In genomic region chr14:95356968-95357367, GRCm38 (mm10) we compare ENCODE assay signal across 9 mouse cellular contexts.
A peak's percentile ranks its signal among the peaks of the same experiment; 100 is the strongest.
DNase-seq lines count a peak whose midpoint lies in the region; ATAC-seq lines count a peak whose summit lies in the region.
"Had no signal": no experiment of that assay in that cellular context is flagged by ENCODE, and none has a peak within 500 bp of the region (broad histone marks: within the 10 kb centered on the region; RNA-seq: fewer than 3 reads in every experiment).

No protein-coding gene starts in this region.

- 39% methylated on average over 10 of the region's 10 CpGs for WGBS in hindbrain, embryonic 15.5 days

- no peaks in the 10 kb centered on the region for H3K27me3 ChIP-seq in hindbrain, embryonic 15.5 days

- intact Hi-C loops in left cerebral cortex, postnatal 4 days (cut with DNase I) = no loop called here

- peak overlapping the region; percentile 42; the same call in 1 of the 2 replicates for H3K27ac ChIP-seq in hindbrain, embryonic 15.5 days (replicated peaks)

- DNase-seq in adrenal gland, postnatal 10 days = peak; percentile 54
- DNase-seq in adrenal gland, adult 18-20 months (ENCODE audit: low spot score in 2 of 2) = no peak
- peak; percentile 38 for DNase-seq in cerebellum, adult 11-12 months
- peak; percentile 94 for DNase-seq in left cerebral cortex, postnatal 4 days
- DNase-seq in thymus, postnatal 4 days = no peak
- DNase-seq in yolk sac, embryonic 10.5 days (ENCODE audit: low spot score) = no peak

- H3K36me3 ChIP-seq in hindbrain, embryonic 15.5 days = no peaks in the 10 kb centered on the region

- 0 out of 2 replicates have a peak, but pooled peaks cover 5% of the 10 kb centered on the region for H3K4me1 ChIP-seq in hindbrain, embryonic 15.5 days (replicated peaks)

- H3K9ac ChIP-seq in hindbrain, embryonic 15.5 days = no peak overlapping the region

- H3K4me3 ChIP-seq in hindbrain, embryonic 15.5 days = no peak overlapping the region
- H3K4me3 ChIP-seq: erythroblast, embryonic 14.5 days had no signal

- H3K4me2 ChIP-seq in hindbrain, embryonic 15.5 days = no peak overlapping the region

- H3K9me3 ChIP-seq in hindbrain, embryonic 15.5 days = no peaks in the 10 kb centered on the region

- ATAC-seq in hindbrain, embryonic 15.5 days (ENCODE audit: low FRiP score, low read depth) = peak; percentile 88
- ATAC-seq in erythroblast, adult 5-6 weeks (replicated peaks; ENCODE audit: low FRiP score, poor library complexity, severe bottlenecking) = no peak

Comparison
In these comparisons a context has a peak if more than half of its experiments do, and no peak if none do; other contexts are left out.
1. DNase-seq: peak in adrenal gland, postnatal 10 days (single experiment), cerebellum, adult 11-12 months (single experiment) and left cerebral cortex, postnatal 4 days (single experiment); none in adrenal gland, adult 18-20 months (0 of 2), thymus, postnatal 4 days (single experiment) and yolk sac, embryonic 10.5 days (single experiment).